Mouse (Mus musculus): ENCODE data around the gene Chrna1. TPM values are rescaled to one million over a fixed set of nuclear protein-coding genes. Genes with fewer than 3 reads are reported as not detected.

The Chrna1 gene
- polyA plus RNA-seq, 1 experiment from 2014 or later = 0.20 TPM

- no peak overlapping the region for H3K9ac ChIP-seq (ENCODE audit: low read length)
- no peaks in the 10 kb centered on the region for H3K27me3 ChIP-seq (replicated peaks; ENCODE audit: control insufficient read depth, insufficient read depth, low read length)
- DNase-seq (ENCODE audit: low spot score) (no peak), ATAC-seq (replicated peaks; ENCODE audit: low FRiP score, low TSS enrichment, low read depth) (no peak)
- H3K27ac ChIP-seq (ENCODE audit: low read depth) = no peak overlapping the region
- no peak overlapping the region for H3K4me3 ChIP-seq (ENCODE audit: low read depth, low read length)
- peaks cover 12% of the 10 kb centered on the region; the same call in 1 of the 2 replicates for H3K4me1 ChIP-seq (replicated peaks; ENCODE audit: control insufficient read depth, insufficient read depth, low read length)
- H3K4me2 ChIP-seq (ENCODE audit: low read length) = no peak overlapping the region
- 89% methylated on average over 6 of the region's 6 CpGs for WGBS
- no peaks in the 10 kb centered on the region for H3K9me3 ChIP-seq (ENCODE audit: control insufficient read depth, low read length)
- H3K36me3 ChIP-seq (ENCODE audit: control insufficient read depth, insufficient read depth, low read length) = 0 out of 2 replicates have a peak, but pooled peaks cover 3% of the 10 kb centered on the region
Measured at GRCm38 (mm10) chr2:73514178-73514577, 66.0 kb downstream of the Chrna1 start.

Other genes with a start within 250 kb of the Chrna1 start
- 5.0 and 7.1 TPM in 2 replicates for gene Gpr155, start 193.8 kb downstream of the Chrna1 start, polyA plus RNA-seq (2014; fragmentation: Nextera tagmentation; extraction: Ambion mirVana)
- 13.6 and 14.4 TPM in 2 replicates for gene Wipf1, start 50.6 kb downstream of the Chrna1 start, polyA plus RNA-seq (2014; fragmentation: Nextera tagmentation; extraction: Ambion mirVana)
- gene Chn1, start 195.0 kb upstream of the Chrna1 start, polyA plus RNA-seq (2014; fragmentation: Nextera tagmentation; extraction: Ambion mirVana) = 21.5 and 24.3 TPM in 2 replicates

All from intestine, embryonic 14.5 days (tissue).